Mouse (Mus musculus): ENCODE results near the gene Acvrl1. TPM values are rescaled to one million over a fixed set of nuclear protein-coding genes. Genes with fewer than 3 reads are reported as not detected.

Acvrl1 gene
- polyA plus RNA-seq, 1 experiment from 2014 or later = 2.0 TPM

DNA sequence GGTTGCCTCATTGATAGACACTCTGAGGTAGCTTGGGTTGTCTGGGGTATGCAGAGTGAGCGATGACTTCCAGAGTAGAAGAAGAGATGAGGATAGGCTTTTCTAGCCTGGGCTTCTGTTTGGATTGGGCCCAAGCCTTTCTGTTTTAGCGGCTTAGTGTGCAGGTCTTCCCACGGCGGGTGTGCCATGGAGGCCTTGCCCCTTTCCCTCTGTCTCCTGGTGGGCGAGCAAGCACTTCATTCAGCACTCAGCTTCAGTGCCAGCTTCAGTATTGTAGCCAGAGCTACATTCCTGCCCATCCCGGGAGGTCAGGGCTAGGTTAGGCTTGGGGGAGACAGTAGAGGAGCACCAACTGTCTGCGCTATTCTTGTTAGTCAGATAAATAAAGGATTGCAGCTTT lies 64.3 kb downstream of the Acvrl1 start:
- H3K27me3 ChIP-seq (ENCODE audit: control insufficient read depth, insufficient read depth, low read length) = no peaks in the 10 kb centered on the region
- H3K4me1 ChIP-seq (ENCODE audit: control insufficient read depth, insufficient read depth, low read length) = peaks cover 49% of the 10 kb centered on the region
- H3K4me2 ChIP-seq = peak overlapping the region; percentile 8; the same call in 1 of the 2 replicates
- H3K4me3 ChIP-seq (ENCODE audit: low read depth, low read length) = no peak overlapping the region
- H3K9ac ChIP-seq (ENCODE audit: low read depth, low read length) = 0 out of 2 replicates have a peak overlapping the region, but pooled peaks have one; percentile 28
- peaks cover 19% of the 10 kb centered on the region for H3K36me3 ChIP-seq (ENCODE audit: control insufficient read depth, insufficient read depth, low read length)
- ATAC-seq (replicated peaks; ENCODE audit: insufficient number of reproducible peaks, low FRiP score, low TSS enrichment) = no peak
- no peaks in the 10 kb centered on the region for H3K9me3 ChIP-seq (replicated peaks; ENCODE audit: control insufficient read depth, low read length)
- WGBS (ENCODE audit: insufficient replicate concordance) = 69% methylated on average over 7 of the region's 7 CpGs
- H3K27ac ChIP-seq (ENCODE audit: low read depth, low read length) = peak overlapping the region; percentile 58; the same call in 1 of the 2 replicates

DNA sequence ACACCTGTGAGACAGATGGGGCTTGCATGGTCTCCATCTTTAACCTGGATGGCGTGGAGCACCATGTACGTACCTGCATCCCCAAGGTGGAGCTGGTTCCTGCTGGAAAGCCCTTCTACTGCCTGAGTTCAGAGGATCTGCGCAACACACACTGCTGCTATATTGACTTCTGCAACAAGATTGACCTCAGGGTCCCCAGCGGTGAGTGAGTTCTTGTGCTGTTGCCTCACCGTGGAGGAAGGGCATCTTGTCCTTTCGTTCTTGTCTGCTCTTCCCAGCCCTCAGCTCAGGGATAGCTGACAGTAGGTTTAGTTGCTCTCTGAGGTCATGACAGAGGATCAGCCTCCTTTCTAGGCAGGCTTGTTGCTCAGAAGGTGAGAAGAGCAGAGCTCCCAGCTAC lies 65.6 kb downstream of the Acvrl1 start:
- H3K4me1 ChIP-seq (ENCODE audit: control insufficient read depth, insufficient read depth, low read length) = peaks cover 46% of the 10 kb centered on the region

More for the DNA sequence above, 65.6 kb downstream of the Acvrl1 start:
- WGBS (ENCODE audit: insufficient replicate concordance) = 92% methylated on average over 6 of the region's 6 CpGs
- Histone ChIP-seq H3K27ac (ENCODE audit: low read depth, low read length) (no peak overlapping the region), H3K4me3 (ENCODE audit: low read depth, low read length) (no peak overlapping the region), H3K9me3 (replicated peaks; ENCODE audit: control insufficient read depth, low read length) (no peaks in the 10 kb centered on the region), H3K27me3 (ENCODE audit: control insufficient read depth, insufficient read depth, low read length) (no peaks in the 10 kb centered on the region), H3K36me3 (ENCODE audit: control insufficient read depth, insufficient read depth, low read length) (peaks cover 23% of the 10 kb centered on the region), H3K4me2 (no peak overlapping the region), H3K9ac (ENCODE audit: low read depth, low read length) (no peak overlapping the region)
- ATAC-seq (replicated peaks; ENCODE audit: insufficient number of reproducible peaks, low FRiP score, low TSS enrichment) = no peak

Small RNA genes lying within 50 kb of the gene (microRNA-seq; reads per million reads assigned to microRNA genes)
- 0.75 reads per million, percentile 6 among the genes with 10 or more reads in this experiment for gene Mir6962 (ENCODE audit: borderline number of aligned reads)

Other genes starting within 250 kb of the Acvrl1 start
- gene Gm47841, start 81.1 kb upstream of the Acvrl1 start, polyA plus RNA-seq (2014; fragmentation: Nextera tagmentation; extraction: Ambion mirVana) = not detected in 2 replicates
- 0.30 and 0.33 TPM in 2 replicates for gene Fignl2, start 50.0 kb upstream of the Acvrl1 start, polyA plus RNA-seq (2014; fragmentation: Nextera tagmentation; extraction: Ambion mirVana)
- not detected in 2 replicates for gene Ankrd33, start 12.8 kb upstream of the Acvrl1 start, polyA plus RNA-seq (2014; fragmentation: Nextera tagmentation; extraction: Ambion mirVana)
- gene Acvr1b, start 45.5 kb downstream of the Acvrl1 start, polyA plus RNA-seq (2014; fragmentation: Nextera tagmentation; extraction: Ambion mirVana) = 8.0 and 8.9 TPM in 2 replicates
- gene Grasp, start 95.7 kb downstream of the Acvrl1 start, polyA plus RNA-seq (2014; fragmentation: Nextera tagmentation; extraction: Ambion mirVana) = 4.1 TPM in 2 replicates
- 7.5 and 8.1 TPM in 2 replicates for gene Nr4a1, start 125.7 kb downstream of the Acvrl1 start, polyA plus RNA-seq (2014; fragmentation: Nextera tagmentation; extraction: Ambion mirVana)
- 49.4 and 50.1 TPM in 2 replicates for gene Atg101, start 155.8 kb downstream of the Acvrl1 start, polyA plus RNA-seq (2014; fragmentation: Nextera tagmentation; extraction: Ambion mirVana)
- 1.3 and 2.2 TPM in 2 replicates for gene 6030408B16Rik, start 164.7 kb downstream of the Acvrl1 start, polyA plus RNA-seq (2014; fragmentation: Nextera tagmentation; extraction: Ambion mirVana)
- 2.5 and 2.8 TPM in 2 replicates for gene Krt80, start 241.6 kb downstream of the Acvrl1 start, polyA plus RNA-seq (2014; fragmentation: Nextera tagmentation; extraction: Ambion mirVana)

All from heart, embryonic 11.5 days (tissue).